Mouse (Mus musculus) E14TG2a.4 (cell line): Measurements from ENCODE around the gene Bms1.

ENCODE experiments used
- H3K27me3 ChIP-seq: 2 replicates; pipeline ENCODE4 v1.6.1; 2014; ENCODE audit warnings: low read length, control low read depth; ENCODE audit not compliant: insufficient read depth
- H3K36me3 ChIP-seq: 2 replicates; pipeline ENCODE4 v1.6.1; 2014; ENCODE audit warnings: low read length, control low read depth; ENCODE audit not compliant: insufficient read depth
- H3K4me1 ChIP-seq: replicated peaks from 2 replicates; pipeline ENCODE4 v1.6.1; 2014; ENCODE audit warnings: low read depth, low read length, control low read depth
- H3K4me3 ChIP-seq: replicated peaks from 2 replicates; pipeline ENCODE4 v1.5.1; 2014; ENCODE audit warnings: mild to moderate bottlenecking, low read length
- H3K9me3 ChIP-seq: 2 replicates; pipeline ENCODE4 v1.6.1; 2014; ENCODE audit warnings: low read length, control low read depth
- CTCF ChIP-seq: conservative IDR thresholded peaks from 2 replicates; pipeline ENCODE4 v1.5.1; 2014; ENCODE audit warnings: low read length
- NANOG ChIP-seq: IDR thresholded peaks from 2 replicates; pipeline ENCODE4 v1.6.1; 2014; ENCODE audit warnings: borderline replicate concordance, low read length, mixed read lengths
- POU5F1 ChIP-seq: IDR thresholded peaks from 2 replicates; pipeline ENCODE4 v1.6.1; 2014; ENCODE audit warnings: low read length, borderline replicate concordance

Gene Bms1

DNA sequence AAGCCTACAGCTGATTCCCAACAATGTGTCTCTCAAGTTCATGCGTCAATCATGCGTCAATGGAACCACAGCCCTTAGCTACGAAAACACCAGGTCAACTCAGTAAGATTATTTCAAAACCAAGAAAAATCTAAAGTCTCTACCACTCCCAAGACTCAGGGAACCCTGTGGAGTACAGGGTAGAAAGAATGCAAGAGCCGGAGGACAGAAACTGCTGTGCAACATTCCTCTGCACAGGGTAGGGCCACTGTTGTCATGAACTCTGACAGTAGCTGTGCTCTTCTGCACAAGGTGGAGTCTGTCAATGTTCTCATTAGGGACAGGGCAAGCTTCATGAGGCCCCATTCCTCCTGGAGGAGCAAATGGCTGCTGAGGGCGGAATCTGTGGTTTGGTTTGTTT is 10.8 kb downstream of the Bms1 start:
- TF ChIP-seq POU5F1 (no peak), CTCF (no peak), NANOG (no peak)
- Histone ChIP-seq H3K27me3 (no peaks in the 10 kb centered on the region), H3K36me3 (peaks cover 91% of the 10 kb centered on the region), H3K9me3 (no peaks in the 10 kb centered on the region), H3K4me1 (peaks cover 20% of the 10 kb centered on the region), H3K4me3 (no peak overlapping the region)

DNA sequence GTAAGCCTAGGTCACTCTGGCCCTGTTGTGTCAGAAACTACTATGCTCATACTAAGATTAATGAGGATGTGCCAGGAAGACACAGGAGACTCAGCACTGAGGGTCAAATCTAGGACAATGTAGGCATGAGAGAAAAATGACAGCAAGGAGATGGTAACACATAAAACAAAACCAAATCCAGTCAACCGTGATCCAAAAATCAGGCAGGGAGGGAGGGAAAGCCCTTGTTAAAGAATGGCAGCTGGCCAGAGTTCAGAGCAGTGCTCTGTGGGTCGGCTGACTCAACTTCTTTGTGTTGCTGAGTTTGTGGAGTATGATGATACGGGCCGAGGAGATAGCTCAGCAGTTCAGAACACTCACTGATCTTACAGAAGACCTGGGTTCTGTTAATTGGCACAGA is 12.9 kb downstream of the Bms1 start:
- Histone ChIP-seq H3K27me3 (no peaks in the 10 kb centered on the region), H3K36me3 (peaks cover 91% of the 10 kb centered on the region), H3K4me1 (peaks cover 17% of the 10 kb centered on the region), H3K4me3 (no peak overlapping the region), H3K9me3 (no peaks in the 10 kb centered on the region)
- TF ChIP-seq NANOG (no peak), CTCF (no peak), POU5F1 (no peak)

DNA sequence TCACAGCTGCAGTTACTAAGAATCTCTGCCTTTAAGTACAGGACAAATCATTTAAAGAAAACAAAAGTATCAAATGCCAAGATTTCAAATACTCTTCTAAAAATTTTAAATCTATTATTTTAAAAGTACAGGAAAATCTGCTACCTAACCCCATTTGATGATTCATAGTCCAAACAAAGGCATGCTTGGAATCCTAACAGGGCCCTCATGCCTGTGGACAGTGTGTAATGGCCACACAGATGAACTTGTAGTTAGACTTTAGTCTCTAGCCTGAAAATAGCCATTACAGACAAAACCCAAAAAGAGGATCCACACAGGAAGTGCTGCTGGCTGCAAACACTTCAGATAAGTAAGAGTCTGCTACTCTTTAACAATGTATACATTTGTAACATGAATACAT is 28.5 kb downstream of the Bms1 start:
- Histone ChIP-seq H3K4me1 (no peaks in the 10 kb centered on the region), H3K4me3 (no peak overlapping the region), H3K36me3 (peaks cover 91% of the 10 kb centered on the region), H3K27me3 (no peaks in the 10 kb centered on the region), H3K9me3 (no peaks in the 10 kb centered on the region)
- TF ChIP-seq NANOG (no peak), POU5F1 (no peak), CTCF (no peak)

DNA sequence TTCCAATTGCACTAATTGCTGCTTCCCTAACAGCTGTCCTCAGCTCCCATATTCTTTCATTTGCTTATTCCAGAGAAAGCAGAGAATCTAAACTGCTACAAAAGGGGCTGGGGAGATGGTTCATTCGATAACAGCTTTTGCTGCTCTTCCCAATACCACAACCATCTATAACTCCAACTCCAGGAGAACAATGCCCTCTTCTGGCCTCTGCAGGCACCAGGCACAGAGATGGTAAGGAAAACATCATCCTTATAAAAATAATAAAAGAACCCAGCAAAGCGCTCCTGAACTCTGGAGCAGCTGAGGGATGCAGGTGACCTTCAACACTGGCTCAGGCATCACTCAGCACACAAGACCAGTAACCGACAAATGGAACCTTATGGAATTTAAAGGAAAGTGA is 33.3 kb downstream of the Bms1 start:
- peaks cover 4% of the 10 kb centered on the region for H3K4me1 ChIP-seq

DNA sequence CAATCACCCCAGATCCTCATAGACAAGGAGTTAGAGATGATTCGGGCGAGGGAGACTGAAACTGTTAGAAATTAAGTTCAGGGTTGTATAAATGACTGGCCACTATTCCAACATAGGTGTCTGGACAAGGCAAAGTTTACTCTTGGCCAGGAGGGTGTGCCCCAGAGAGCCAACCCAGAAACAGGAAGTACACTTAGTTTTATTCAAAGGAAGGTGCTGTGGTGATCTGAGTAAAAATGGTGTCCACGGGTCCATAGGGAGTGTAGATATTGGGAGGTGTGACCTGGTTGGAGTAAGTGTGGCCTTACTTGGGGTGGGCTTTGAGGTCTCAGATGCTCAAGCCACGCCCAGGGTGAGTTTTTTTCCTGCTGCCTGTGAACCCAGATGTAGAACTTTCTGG is 38.0 kb downstream of the Bms1 start:
- TF ChIP-seq POU5F1 (no peak), NANOG (no peak), CTCF (no peak)
- H3K27me3 ChIP-seq, result peaks cover 14% of the 10 kb centered on the region
- H3K36me3 ChIP-seq, result peaks cover 43% of the 10 kb centered on the region
- no peaks in the 10 kb centered on the region for H3K9me3 ChIP-seq
- H3K4me3 ChIP-seq, result no peak overlapping the region
- peaks cover 19% of the 10 kb centered on the region for H3K4me1 ChIP-seq

More for the DNA sequence above, 33.3 kb downstream of the Bms1 start:
- H3K4me3 ChIP-seq, result no peak overlapping the region
- no peak for TF ChIP-seq CTCF
- TF ChIP-seq NANOG, result no peak
- TF ChIP-seq POU5F1, result no peak
- no peaks in the 10 kb centered on the region for H3K9me3 ChIP-seq
- peaks cover 81% of the 10 kb centered on the region for H3K36me3 ChIP-seq
- no peaks in the 10 kb centered on the region for H3K27me3 ChIP-seq

DNA sequence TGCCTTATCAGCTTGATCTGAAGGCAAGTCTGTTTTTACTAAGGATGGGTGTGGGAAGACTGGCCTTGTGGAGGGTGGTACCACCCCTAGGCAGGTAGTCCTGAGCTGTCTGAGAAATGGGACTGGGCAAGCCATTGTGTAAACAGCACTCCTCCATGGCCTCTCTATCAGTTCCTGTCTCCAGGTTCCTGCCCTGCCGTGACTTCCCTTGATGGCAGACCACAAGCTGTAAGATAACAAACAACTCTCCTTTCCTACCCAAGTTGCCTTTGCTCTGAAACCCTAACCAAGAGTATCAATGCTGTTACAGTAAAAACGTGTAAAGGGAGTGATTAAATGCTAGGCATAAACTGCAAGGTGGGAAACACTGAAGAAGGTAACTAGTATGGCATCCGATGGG is 38.6 kb downstream of the Bms1 start:
- Histone ChIP-seq H3K4me3 (no peak overlapping the region), H3K4me1 (peaks cover 19% of the 10 kb centered on the region), H3K36me3 (peaks cover 37% of the 10 kb centered on the region), H3K27me3 (peaks cover 20% of the 10 kb centered on the region), H3K9me3 (no peaks in the 10 kb centered on the region)
- TF ChIP-seq NANOG, result no peak
- TF ChIP-seq POU5F1, result no peak
- no peak for TF ChIP-seq CTCF

DNA sequence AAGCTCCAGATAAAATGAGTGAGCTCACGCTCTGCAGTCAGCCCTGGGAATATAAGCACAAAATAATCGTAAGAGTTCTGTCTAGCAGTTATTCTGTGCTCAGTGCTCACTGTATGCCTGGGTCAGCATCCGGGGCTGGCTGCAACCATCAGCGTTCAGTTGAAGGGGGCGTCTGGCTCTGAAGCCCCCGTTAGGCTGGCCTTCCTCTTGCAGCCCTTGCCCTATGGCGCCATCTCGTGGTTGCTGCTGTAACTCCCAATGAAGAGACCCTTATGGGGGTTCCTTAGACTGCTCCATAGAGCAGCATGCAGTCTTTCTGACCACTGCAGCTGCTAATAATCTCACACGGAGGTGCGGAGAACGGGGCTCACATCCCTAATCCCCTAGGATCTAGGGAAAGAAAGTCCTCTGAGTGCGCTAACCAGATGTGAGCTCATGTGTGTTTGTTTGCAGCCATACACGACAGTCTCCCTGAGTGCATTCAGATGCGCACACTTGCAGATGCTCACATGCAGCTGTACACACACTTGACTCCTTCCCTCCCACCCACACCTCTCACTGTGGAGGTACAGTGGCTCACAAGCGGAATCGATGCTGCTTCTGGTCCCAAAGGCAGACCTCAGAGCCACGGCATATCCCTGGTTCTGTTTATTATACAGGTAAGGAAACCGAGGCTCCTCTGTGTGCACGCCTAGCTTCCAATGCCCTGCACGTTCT is 39.7 kb downstream of the Bms1 start:
- Histone ChIP-seq H3K27me3 (peaks cover 29% of the 10 kb centered on the region), H3K36me3 (peaks cover 28% of the 10 kb centered on the region), H3K9me3 (no peaks in the 10 kb centered on the region), H3K4me3 (no peak overlapping the region), H3K4me1 (peaks cover 19% of the 10 kb centered on the region)
- TF ChIP-seq CTCF (peak; percentile 80), NANOG (no peak), POU5F1 (no peak)

DNA sequence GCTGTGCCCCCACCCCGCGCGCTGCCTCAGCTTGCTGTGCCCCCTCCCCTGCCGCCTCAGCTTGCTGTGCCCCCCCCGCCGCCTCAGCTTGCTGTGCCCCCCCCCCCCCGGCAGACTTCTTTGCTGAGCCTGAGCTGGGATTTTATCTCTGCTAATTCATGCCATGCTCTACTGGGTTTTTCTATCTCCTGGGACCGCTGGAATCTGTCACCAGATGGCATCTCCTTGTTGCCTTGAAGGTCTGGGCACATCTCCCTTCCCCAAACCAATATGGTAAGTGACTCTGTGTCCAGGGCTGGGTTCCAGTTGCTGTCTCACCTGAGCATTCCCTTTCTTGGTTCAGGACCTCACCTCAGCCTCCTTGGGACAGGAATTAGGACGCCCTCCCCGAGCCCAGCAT is 41.7 kb downstream of the Bms1 start:
- Histone ChIP-seq H3K27me3 (peaks cover 46% of the 10 kb centered on the region), H3K4me3 (no peak overlapping the region), H3K4me1 (peaks cover 19% of the 10 kb centered on the region), H3K9me3 (no peaks in the 10 kb centered on the region), H3K36me3 (peaks cover 8% of the 10 kb centered on the region)
- TF ChIP-seq CTCF, result no peak
- TF ChIP-seq POU5F1, result no peak
- no peak for TF ChIP-seq NANOG

DNA sequence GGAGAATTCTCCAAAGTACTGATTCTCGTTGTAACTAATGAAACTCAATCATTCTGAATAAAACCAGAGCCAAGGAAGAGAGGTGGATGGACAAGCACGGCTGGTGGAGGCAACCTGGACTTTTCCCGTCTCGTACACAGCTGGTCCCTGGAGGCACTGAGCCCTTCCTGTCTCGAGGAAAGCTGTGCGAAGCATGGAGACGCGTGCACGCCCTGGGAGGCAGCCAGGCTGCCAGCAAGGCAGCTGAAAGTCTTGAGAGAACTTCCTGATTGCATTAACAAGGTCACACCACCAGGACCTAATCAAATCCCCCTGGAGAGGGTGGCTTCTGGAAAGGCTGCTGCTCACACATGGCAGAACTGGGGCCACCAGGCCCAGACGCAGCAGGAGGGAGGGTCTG is 43.3 kb downstream of the Bms1 start:
- TF ChIP-seq NANOG (no peak), CTCF (no peak), POU5F1 (no peak)
- Histone ChIP-seq H3K4me3 (no peak overlapping the region), H3K27me3 (peaks cover 52% of the 10 kb centered on the region), H3K9me3 (no peaks in the 10 kb centered on the region), H3K36me3 (no peaks in the 10 kb centered on the region), H3K4me1 (peaks cover 15% of the 10 kb centered on the region)

DNA sequence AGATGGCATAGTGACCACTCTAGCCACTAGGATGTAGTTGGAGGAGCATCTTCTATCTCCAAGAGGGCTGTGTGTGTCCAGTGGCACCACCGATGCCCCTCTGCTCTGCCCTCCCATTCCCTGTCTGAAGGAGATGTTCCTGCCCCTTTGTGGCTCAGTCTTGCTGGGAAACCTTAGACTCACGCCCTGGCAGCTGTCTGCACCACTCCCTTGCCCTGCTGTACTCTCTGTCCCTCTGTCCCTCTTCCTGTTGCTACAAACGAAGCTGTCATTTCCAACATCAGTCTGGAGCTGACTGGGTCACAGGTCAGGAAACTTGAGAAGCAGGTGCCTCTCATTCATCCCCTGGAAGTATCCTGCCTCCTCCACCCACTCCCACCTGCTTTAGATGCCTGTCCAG is 43.8 kb downstream of the Bms1 start:
- H3K36me3 ChIP-seq, result no peaks in the 10 kb centered on the region
- H3K9me3 ChIP-seq, result no peaks in the 10 kb centered on the region
- no peak overlapping the region for H3K4me3 ChIP-seq
- H3K4me1 ChIP-seq, result peaks cover 11% of the 10 kb centered on the region
- H3K27me3 ChIP-seq, result peaks cover 52% of the 10 kb centered on the region
- TF ChIP-seq NANOG (no peak), CTCF (no peak), POU5F1 (no peak)
